Mouse (Mus musculus): ENCODE data around the gene Hspa12b.

- no peak for TF ChIP-seq CTCF (IDR thresholded peaks at IDR 0.05; ENCODE audit: borderline replicate concordance, insufficient read depth, low read length)
- TF ChIP-seq POLR2A (IDR thresholded peaks at IDR 0.05; ENCODE audit: low read depth, low read length): no peak
Observed at GRCm38 (mm10) chr2:131141336-131141986, 14.4 kb downstream of the Hspa12b start.
